Mouse (Mus musculus) thymus, adult 2 months (tissue): Measurements from ENCODE around the gene Ppfibp2.

Experiments used
- CTCF ChIP-seq: fragments of 200-500 bp; IDR thresholded peaks from 2 replicates; pipeline ENCODE4 v1.5.1; 2012; ENCODE audit warnings: mild to moderate bottlenecking, control low read depth, low read length, moderate library complexity, borderline replicate concordance; ENCODE audit not compliant: control insufficient read depth, poor library complexity, insufficient read depth; ENCODE audit errors: extremely low read depth
- POLR2A ChIP-seq: fragments of 200-500 bp; IDR thresholded peaks from 2 replicates; pipeline ENCODE4 v1.6.1; 2012; ENCODE audit warnings: mild to moderate bottlenecking, low read length, control low read depth, moderate library complexity; ENCODE audit not compliant: control insufficient read depth, poor library complexity, insufficient read depth; ENCODE audit errors: extremely low read depth

DNA sequence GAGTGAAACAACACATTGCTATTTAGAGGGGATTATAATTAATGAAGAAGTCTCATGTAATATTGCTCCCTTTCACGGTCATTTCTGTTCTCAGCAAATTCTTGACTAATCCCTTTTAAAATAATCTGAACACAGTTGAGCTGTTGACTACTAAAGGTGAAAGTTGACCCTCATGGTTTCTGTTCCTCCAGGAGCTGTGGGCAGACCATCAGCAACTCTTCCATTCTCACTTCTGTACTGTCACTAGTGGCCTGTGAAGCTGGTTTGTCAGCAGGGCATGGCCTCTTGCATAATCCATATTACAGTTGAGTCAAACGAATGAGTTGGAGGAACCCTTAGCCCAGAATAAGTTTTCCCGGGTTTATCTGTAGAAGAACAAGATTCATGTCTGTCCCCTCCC, 88.6 kb downstream of the Ppfibp2 start:
- TF ChIP-seq CTCF (no peak), POLR2A (no peak)
